Mouse (Mus musculus) lung, adult 2 months (tissue): ENCODE measurements around the gene Vps41.

Experiments used
- CTCF ChIP-seq: fragments of 200-500 bp; IDR thresholded peaks from 2 replicates; pipeline ENCODE4 v1.5.1; 2011; ENCODE audit warnings: mild to moderate bottlenecking, low read length, control low read depth; ENCODE audit not compliant: insufficient read depth
- POLR2A ChIP-seq: fragments of 200-500 bp; IDR thresholded peaks from 2 replicates; pipeline ENCODE4 v1.6.1; 2011; ENCODE audit warnings: low read depth, mild to moderate bottlenecking, control low read depth, low read length, borderline replicate concordance; ENCODE audit errors: extremely low read depth

GRCm38 (mm10) chr13:18788040-18788439 is 71.0 kb downstream of the Vps41 start:
- no peak for TF ChIP-seq POLR2A
- TF ChIP-seq CTCF, result no peak
